Mouse (Mus musculus) adrenal gland, postnatal 36 days (tissue): ENCODE data around the gene Sntg2. TPM values are rescaled to one million over a fixed set of nuclear protein-coding genes. Genes with fewer than 3 reads are reported as not detected.

Source experiments
- DNase-seq, 2 experiments: peaks; one replicate each; pipeline ENCODE4 v3.0.0; 2021; ENCODE audit warnings: mixed read lengths in 1 of 2
- long read RNA-seq, 2 experiments: library from polyadenylated mRNA; stranded (forward); transcript quantifications; one replicate each; pipeline ENCODE4 v2.0.0; 2021; ENCODE audit warnings: borderline sequencing depth in 2 of 2
- total RNA-seq, 2 experiments: library from RNA; stranded (reverse); gene quantifications; 2 replicates each; pipeline ENCODE4 v1.2.3; 2021

Gene Sntg2
- 1 to 10 TPM in 1 of 2 experiments, under 1 TPM in 1; 0.86 to 1.3 TPM for total RNA-seq
- long read RNA-seq, experiment 1, partial matches to known transcripts: 0 of 3 reads
- long read RNA-seq, experiment 1, other reads (novel, unspliced or antisense): 0 of 3 reads
- long read RNA-seq, experiment 2: 0 reads

DNA sequence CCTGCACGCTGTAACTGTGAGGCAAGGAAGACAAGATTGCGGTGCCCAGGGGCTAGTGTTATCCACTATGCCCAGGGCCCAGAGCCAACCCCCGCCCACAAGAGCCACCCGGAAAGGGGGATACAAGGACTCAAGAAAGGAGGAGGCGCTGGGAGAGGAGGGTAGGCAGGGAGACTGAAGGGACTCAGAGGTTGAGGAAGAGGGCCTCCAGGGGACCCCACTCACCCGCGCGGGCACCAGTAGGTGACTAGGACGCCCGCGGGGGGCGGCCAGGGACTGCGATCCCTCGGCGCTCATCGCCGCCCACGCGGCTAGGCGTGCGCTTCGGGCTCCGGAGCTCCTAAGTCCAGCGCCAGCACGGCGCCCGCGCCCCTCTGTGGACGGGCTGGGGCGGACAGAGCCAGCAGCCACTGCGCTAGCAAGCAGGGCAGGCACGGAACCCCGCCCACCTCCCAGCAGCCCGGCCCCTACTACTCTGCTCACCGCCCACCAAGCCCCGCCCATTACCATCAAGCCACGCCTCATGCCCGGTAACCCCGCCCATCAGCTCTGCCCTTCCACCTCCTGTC lies at the start of gene Sntg2:
Gene Sntg2 (minus strand): TSS at position 443 of the 569 bp plus-strand sequence.
- peak; percentile 88 to 91 for DNase-seq

DNA sequence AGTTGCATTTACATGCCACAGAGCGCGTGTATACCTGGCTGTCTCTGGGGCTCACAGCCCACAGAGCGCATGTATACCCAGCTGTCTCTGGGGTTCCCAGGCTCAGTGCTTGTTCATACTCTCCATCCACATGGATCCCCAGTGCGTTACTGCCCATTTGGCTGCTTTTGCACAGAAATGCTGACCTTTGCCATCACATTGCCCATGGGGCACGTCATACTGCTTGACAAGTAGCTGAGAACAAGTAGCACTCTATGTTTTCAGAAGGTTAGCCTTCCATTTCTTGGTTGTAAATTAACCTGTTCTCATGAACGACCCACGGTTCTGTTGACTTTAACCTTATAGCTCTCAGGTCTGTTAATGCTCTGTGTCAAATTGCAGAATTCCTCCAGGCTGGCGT lies 43.4 kb upstream of the Sntg2 start:
- no peak for DNase-seq

DNA sequence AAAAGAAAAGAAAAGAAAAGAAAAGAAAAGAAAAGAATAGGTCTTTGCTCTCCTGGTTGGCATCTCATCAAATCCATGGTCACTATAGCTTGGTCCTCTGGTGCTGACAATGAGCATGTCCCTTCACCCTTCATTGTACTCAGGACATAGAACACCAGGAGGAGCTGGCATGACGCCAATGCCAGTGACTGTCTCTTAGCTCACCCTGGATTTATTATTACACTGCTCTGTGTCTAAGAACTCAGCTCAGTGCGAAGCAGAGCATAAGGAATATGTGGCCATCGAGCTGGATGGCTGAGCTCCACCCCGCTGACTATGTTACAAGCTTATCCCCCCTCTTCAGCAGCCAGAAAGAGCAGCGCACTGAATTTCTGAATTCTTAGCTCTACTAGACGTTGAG lies 42.8 kb upstream of the Sntg2 start:
- peak; percentile 22 to 30 for DNase-seq

GRCm38 (mm10) chr12:30402651-30403050 lies 29.5 kb upstream of the Sntg2 start:
- peak in 1 of 2 experiments; percentile 6 for DNase-seq

DNA sequence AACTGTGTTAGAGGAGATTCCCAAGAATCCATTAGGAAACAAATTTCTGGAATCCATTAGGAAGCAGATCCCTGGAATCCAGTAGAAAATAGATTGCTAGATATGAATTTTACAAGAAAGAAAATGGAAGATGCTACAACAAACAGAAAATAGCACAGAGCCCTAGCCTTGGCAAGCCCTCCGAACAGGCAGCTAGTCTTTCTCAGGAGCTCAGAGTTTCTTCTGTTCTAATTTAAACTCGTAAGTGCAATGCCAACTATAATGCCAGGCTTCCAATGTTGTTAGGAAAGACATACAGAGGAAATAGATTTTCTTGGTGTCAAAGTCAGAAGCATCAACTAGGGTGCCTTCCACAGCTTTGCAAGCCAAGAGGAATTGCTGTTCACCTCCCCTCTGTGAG lies 27.4 kb upstream of the Sntg2 start:
- DNase-seq: no peak

DNA sequence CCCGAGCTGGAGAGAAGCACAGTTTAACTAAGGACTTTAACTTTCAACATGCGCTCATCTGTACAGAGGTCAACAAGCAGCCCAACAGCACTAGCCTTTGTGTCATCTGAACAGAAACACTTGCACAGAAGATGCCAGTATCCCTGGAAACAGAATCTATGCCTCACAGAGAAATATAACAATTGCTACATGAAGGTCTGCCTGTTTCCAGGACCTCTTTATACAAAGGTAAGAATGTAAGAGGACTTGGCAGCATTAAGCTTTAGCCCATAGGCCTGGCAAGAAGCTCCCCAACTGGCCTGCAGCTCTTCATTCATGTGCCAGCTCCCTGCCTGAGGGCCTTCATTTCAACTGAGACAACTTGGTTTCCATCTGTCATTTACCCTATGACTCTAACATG lies 26.9 kb upstream of the Sntg2 start:
- no peak for DNase-seq

DNA sequence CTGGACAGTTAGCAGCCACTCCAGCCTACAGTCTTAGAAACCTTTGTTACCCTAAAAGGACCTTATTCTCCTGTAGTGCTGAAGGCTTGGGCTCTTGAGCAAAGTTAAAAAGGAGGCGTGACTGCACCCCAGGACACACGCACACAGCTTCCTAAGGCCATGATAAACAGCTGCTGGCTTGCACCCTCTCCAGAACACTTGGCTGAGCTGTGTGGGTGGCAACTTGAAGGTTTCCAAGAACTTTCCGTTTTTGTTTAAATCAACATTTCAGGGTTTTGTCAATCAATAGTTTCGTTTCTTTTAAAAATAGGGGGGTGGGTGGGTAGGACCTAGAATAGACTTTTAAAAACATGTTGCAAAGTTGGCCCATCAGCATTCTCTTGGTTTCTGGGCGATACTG lies 882 bp downstream of the Sntg2 start:
- no peak for DNase-seq

- peak; percentile 87 to 88 for DNase-seq
Measured at GRCm38 (mm10) chr12:30369786-30370185, 3.4 kb downstream of the Sntg2 start.

GRCm38 (mm10) chr12:30369141-30369540 lies 4.0 kb downstream of the Sntg2 start:
- no peak for DNase-seq

DNA sequence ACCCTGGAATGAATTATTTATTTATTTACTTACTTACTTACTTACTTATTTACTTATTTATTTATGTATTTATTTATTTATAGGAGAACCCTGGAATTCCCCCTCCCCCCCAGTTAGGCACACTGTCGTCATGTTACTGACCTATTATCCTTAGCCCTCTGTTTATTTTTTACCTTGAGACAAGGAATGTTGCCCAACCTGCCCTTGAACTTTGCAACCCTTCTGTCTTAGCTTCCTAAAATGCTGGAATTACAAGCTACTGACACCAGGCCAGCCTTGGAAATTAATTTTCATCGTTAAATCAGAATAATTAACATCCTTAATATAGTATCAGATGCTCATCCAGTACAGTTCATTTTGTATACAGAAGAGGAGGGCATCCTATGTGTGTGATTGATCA lies 10.9 kb downstream of the Sntg2 start:
- no peak for DNase-seq

DNA sequence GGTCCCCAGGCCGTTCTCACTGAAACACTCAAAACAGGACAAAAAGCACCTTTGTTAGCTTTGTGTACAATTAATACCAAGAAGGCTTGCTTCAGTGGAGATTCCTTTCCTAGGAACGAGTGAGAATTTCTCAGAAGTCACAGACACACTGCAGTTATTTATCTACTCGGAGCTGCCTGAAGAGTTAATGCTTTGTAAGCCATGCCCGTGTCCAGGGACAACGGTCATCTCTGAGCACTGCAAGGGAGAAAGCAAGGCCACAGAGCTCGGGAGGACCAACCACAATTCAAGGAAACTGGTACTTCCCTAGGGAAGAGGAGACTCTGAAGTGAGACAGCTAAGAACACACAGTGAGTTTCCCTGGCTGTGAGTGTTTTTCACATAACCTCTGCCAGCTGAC lies 15.5 kb downstream of the Sntg2 start:
- peak; percentile 37 to 43 for DNase-seq

- no peak for DNase-seq
Measured at GRCm38 (mm10) chr12:30352393-30352792, 20.8 kb downstream of the Sntg2 start.

DNA sequence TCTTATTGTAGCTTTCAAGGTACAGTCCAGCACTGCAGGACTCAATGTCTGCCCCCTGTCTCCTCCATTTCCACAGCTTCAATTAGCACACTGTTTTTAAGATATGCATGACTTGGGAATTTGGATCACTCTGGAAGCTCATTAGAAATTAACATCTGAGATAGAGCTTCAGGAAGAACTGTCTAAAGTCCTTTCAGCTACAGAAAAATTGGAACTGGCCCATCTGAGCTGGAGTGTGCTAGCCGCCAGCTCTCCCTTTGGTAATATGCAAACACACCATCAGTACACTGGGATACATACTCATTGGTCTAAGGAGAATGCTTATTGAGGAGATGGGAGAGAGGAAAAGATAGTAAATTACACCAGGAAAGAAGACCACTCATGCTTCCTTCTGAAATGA lies 25.1 kb downstream of the Sntg2 start:
- DNase-seq: no peak

DNA sequence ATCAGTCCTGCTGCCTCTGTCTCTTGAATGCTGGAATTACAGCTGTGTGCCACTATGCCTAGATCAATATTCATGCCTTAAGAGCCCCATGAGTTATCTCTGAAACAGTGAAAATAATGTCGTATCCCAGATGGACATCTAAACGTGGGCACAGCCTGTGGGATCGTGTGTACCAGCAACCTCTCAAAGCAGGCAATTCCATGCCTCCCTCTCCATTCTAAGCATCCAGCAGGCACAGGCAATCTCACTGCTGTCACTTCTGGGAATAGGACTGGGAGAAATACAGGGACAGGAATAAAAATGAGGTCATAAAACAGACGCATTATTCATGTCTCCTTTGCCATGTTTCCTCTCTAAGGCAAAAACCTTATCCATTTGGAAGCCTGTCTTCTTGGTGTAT lies 25.9 kb downstream of the Sntg2 start:
- DNase-seq: no peak

- DNase-seq: no peak
Measured at GRCm38 (mm10) chr12:30344806-30345205, 28.4 kb downstream of the Sntg2 start.

DNA sequence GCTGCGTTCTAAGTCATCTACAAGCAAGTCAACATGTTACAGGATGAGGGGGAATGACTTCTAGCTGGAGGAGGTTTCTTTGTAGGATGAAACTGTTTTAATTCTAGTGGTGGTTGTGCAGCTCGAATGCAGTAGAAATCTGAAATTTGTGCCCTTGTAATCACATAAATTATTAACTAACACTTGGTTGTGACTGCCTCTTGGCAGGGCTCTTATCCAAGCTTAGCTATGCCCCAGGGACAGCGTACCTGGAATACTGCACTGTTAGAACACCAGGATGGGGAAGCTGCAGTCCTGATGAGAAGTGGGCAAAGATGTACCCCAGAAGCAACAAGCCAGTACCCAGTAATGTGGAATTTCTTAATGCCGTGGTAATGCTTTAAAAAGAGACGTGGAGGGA lies 36.9 kb downstream of the Sntg2 start:
- no peak for DNase-seq

GRCm38 (mm10) chr12:30334502-30334901 lies 38.7 kb downstream of the Sntg2 start:
- DNase-seq: no peak

DNA sequence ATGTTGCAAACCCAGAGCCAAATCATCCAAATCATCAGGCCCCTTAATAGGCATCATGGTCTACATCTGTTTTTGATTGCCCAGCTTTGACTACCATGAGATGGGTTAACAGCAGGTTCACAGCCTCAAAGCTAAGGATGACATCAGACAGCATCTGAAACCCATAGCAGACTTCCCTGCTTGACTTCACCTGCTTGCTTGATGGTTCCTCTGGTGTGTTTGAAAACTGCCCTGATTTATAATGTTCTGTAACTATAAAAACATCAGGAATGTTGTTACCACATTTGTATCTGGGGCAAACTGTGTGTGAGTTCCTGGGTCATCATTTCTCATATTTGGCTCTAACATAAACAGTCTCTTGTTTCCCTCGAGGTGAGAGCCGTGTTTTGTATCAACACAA lies 55.2 kb downstream of the Sntg2 start:
- no peak for DNase-seq

GRCm38 (mm10) chr12:30313021-30313420 lies 60.2 kb downstream of the Sntg2 start:
- no peak for DNase-seq

DNA sequence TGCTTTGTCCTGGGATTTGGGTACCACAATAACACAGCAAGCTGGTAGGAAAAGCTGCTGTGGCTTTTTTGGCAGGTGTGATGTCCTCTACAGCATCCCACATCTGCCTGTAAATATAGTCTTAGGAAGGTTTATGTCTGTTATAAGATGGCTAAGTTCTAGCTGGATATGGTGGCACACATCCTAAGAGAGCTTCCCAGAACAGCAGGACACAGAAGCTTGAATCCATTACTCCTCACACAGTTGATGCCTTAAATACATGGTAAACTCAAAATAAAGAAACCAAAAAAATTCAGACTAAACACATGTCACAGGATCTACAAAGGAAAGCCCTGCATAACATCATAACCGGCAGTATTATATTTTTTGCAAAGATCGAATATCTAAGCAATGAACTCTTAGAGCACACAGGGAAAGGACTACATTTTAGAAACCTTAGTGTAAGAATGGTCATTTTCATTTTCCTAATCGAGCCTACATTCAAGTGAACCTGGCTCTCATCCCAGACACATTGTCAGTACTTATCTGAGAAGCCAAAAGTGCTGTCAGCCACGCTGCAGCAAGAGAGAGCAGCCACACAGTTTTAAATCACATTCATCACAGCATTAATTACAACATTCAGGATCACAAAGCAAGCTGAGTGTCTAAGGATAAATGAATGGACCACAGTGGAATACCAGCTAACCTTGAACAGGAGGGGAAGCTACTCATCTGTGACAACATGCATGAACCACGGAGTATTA lies 64.8 kb downstream of the Sntg2 start:
- DNase-seq: no peak

- DNase-seq: no peak
Measured at GRCm38 (mm10) chr12:30292724-30293560, 80.2 kb downstream of the Sntg2 start.

- no peak for DNase-seq
Measured at GRCm38 (mm10) chr12:30286888-30287573, 86.1 kb downstream of the Sntg2 start.
